Mouse (Mus musculus) heart, embryonic 16.5 days (tissue): ENCODE results near the gene Olfr1132. TPM values are rescaled to one million over a fixed set of nuclear protein-coding genes. Genes with fewer than 3 reads are reported as not detected.
"Not testable (repeated sequence)": the region's sequence is repeated elsewhere in the genome, so short reads cannot be mapped to it uniquely, and the experiment has no call there.

Source experiments
- ATAC-seq: fragments of 200-750 bp; cut with Nextera tagmentation; replicated peaks from 2 replicates; pipeline ENCODE4 v1.8.0; 2017; ENCODE audit warnings: moderate number of reproducible peaks; ENCODE audit not compliant: insufficient read depth, low FRiP score; ENCODE audit errors: extremely low read depth
- H3K27ac ChIP-seq: fragments of 300-500 bp; sonication (generic); 2 replicates; pipeline ENCODE4 v1.5.1; 2014; ENCODE audit warnings: mild to moderate bottlenecking, low read length, control low read depth, moderate library complexity
- H3K27me3 ChIP-seq: fragments of 300-500 bp; sonication (generic); 2 replicates; pipeline ENCODE4 v1.6.1; 2014; ENCODE audit warnings: low read length, mixed read lengths; ENCODE audit not compliant: control insufficient read depth, insufficient read depth
- H3K36me3 ChIP-seq: fragments of 300-500 bp; sonication (generic); 2 replicates; pipeline ENCODE4 v1.6.1; 2014; ENCODE audit not compliant: control insufficient read depth, insufficient read depth
- H3K4me1 ChIP-seq: fragments of 300-500 bp; sonication (generic); 2 replicates; pipeline ENCODE4 v1.6.1; 2014; ENCODE audit warnings: low read length, mixed read lengths; ENCODE audit not compliant: control insufficient read depth, insufficient read depth
- H3K4me2 ChIP-seq: fragments of 300-500 bp; sonication (generic); 2 replicates; pipeline ENCODE4 v1.6.1; 2014; ENCODE audit warnings: low read depth, mild to moderate bottlenecking, control low read depth, low read length
- H3K4me3 ChIP-seq: fragments of 300-500 bp; sonication (generic); 2 replicates; pipeline ENCODE4 v1.5.1; 2014; ENCODE audit warnings: mild to moderate bottlenecking, control low read depth, low read length
- H3K9ac ChIP-seq: fragments of 300-500 bp; sonication (generic); 2 replicates; pipeline ENCODE4 v1.6.1; 2014; ENCODE audit warnings: low read length, control low read depth
- H3K9me3 ChIP-seq: fragments of 300-500 bp; sonication (generic); replicated peaks from 2 replicates; pipeline ENCODE4 v1.6.1; 2016; ENCODE audit warnings: low read length; ENCODE audit not compliant: control insufficient read depth
- WGBS: fragments of 180-500 bp; shearing (Covaris S2); extraction: QIAGEN DNeasy Blood & Tissue Kit; methylation state at CpG from one replicate; pipeline ENCODE4 v1.1.7; 2014; 5-methylcytosine and 5-hydroxymethylcytosine counted together
- polyA plus RNA-seq: library from polyadenylated mRNA; unstranded; fragments of >200 nt; fragmentation: Nextera tagmentation; extraction: Ambion mirVana; gene quantifications from 2 replicates; pipeline ENCODE4 v1.2.1, GENCODE M21; 2015

Olfr1132 gene
- polyA plus RNA-seq, result not detected in 2 replicates

DNA sequence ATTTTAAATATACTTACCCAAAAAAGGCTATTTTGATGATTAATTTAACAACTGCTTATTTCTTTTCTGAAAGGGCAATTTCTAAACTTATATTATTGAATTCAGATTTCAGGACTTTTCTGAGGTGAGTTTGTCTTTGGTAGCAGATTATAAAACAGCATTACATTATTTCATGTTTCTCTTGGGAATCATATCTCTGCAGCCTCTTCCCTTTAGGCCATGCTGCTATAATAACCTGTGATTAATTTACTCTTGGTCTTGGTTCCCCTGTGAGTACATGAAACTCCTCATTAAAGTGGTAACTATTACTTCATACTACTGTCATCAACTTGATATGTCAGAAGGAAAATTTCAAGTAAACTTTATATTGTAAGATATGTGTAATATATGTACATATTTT lies at the start of gene Olfr1132:
Olfr1132 (minus strand) TSS at position 101 of the 400 bp plus-strand sequence.
- Histone ChIP-seq H3K4me1 (no peaks in the 10 kb centered on the region), H3K9ac (no peak within 1 kb of the TSS), H3K9me3 (no peaks in the 10 kb centered on the region), H3K27me3 (no peaks in the 10 kb centered on the region), H3K4me2 (no peak within 1 kb of the TSS), H3K36me3 (no peaks in the 10 kb centered on the region), H3K27ac (no peak within 1 kb of the TSS), H3K4me3 (no peak within 1 kb of the TSS)
- ATAC-seq, result no peak

DNA sequence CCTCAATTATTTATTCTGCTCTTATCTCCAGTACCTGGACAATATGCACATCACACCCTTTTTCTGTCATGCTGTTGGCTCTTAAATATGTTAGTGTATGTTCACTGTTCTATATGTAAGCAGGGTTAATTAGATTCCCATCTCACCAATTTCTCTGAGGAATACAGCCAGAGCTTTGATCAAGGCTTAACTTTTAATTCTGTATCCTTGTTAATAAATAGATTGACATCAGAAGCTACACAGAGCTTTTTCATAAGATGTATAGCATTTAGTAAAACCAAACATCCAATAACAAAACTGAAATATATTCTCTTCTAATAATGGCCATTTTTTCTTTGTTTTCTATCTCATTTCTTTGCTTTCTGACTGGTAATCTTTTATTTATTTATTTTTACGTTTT lies 36.2 kb upstream of the Olfr1132 start, which contains the start of gene Olfr1135:
Olfr1135 (minus strand) TSS at position 101 of the 400 bp plus-strand sequence.
- no peaks in the 10 kb centered on the region for H3K27me3 ChIP-seq
- WGBS, result 9% methylated on average over 1 of the region's 1 CpGs
- H3K9ac ChIP-seq, result no peak within 1 kb of the TSS
- no peaks in the 10 kb centered on the region for H3K36me3 ChIP-seq
- H3K9me3 ChIP-seq, result no peaks in the 10 kb centered on the region
- H3K27ac ChIP-seq, result no peak within 1 kb of the TSS
- no peak for ATAC-seq
- H3K4me1 ChIP-seq, result no peaks in the 10 kb centered on the region
- H3K4me2 ChIP-seq, result no peak within 1 kb of the TSS
- H3K4me3 ChIP-seq, result no peak within 1 kb of the TSS

DNA sequence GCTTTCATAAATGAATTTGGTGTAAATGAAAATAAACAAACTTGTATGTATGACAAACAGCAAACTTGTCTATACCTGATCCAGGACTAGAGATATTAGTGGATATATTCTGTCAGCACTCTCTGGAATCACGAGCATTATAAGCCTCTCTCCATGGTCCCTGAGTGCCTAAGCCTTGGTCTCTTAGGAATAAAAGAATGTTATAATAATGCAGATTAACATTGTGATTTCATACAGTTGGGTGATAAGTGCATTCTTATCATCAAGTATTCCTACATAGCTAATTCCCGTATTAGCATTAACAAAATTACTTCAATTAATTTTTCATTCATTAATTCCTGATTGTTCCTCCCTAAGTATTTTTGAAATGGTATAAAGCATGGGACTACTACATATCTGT lies 21.0 kb upstream of the Olfr1132 start, which contains the start of gene Olfr1134:
Olfr1134 (minus strand) TSS at position 101 of the 400 bp plus-strand sequence.
- H3K27ac ChIP-seq, result no peak within 1 kb of the TSS
- no peak within 1 kb of the TSS for H3K4me2 ChIP-seq
- no peaks in the 10 kb centered on the region for H3K27me3 ChIP-seq
- H3K9me3 ChIP-seq, result no peaks in the 10 kb centered on the region
- H3K4me1 ChIP-seq, result no peaks in the 10 kb centered on the region
- WGBS, result 75% methylated on average over 2 of the region's 2 CpGs
- no peak for ATAC-seq
- no peak within 1 kb of the TSS for H3K4me3 ChIP-seq
- no peak within 1 kb of the TSS for H3K9ac ChIP-seq
- H3K36me3 ChIP-seq, result no peaks in the 10 kb centered on the region

DNA sequence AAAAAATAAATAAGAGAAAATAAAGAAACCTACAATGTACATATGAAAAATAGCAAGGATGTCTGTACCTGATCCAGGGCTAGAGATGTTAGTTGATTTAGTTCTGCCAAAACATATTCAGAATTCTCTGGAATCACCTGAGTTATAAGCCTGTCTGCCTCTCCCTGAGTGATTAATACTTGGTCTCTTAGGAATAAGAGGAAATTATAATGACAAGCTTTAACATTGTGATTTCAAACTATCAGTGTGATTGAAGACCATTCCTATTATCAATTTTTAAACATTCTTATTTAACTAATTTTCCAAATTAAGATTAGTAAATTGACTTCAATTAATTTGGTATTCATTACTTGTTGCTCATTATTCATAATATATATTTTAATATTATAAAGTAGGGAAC lies 9.9 kb upstream of the Olfr1132 start, which contains the start of gene Olfr1133:
Olfr1133 (minus strand) TSS at position 101 of the 400 bp plus-strand sequence.
- H3K4me3 ChIP-seq, result no peak within 1 kb of the TSS
- no peaks in the 10 kb centered on the region for H3K9me3 ChIP-seq
- H3K27me3 ChIP-seq, result no peaks in the 10 kb centered on the region
- H3K9ac ChIP-seq, result no peak within 1 kb of the TSS
- H3K4me1 ChIP-seq, result no peaks in the 10 kb centered on the region
- H3K27ac ChIP-seq, result no peak within 1 kb of the TSS
- no peak within 1 kb of the TSS for H3K4me2 ChIP-seq
- no peak for ATAC-seq
- H3K36me3 ChIP-seq, result no peaks in the 10 kb centered on the region

DNA sequence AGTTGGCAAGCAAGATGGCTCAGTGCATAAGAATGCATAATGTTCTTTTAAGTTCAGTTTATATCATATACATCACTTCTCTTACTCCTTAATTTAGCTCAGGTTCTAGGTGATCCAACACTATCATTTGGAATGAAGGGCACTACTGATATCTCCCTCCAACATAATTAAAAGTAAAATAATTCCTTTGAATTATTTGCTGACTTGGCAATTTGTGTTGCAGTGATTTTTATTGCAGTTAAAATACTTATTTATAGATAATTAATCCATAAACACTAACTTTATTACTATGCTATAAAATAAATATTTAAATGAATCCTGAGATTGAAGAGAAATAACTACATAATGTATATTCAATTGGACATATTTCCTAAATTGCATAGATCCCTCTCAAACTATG lies 5.1 kb upstream of the Olfr1132 start:
- Histone ChIP-seq H3K27ac (no peak overlapping the region), H3K4me3 (no peak overlapping the region), H3K4me2 (no peak overlapping the region), H3K27me3 (no peaks in the 10 kb centered on the region), H3K9ac (no peak overlapping the region), H3K4me1 (no peaks in the 10 kb centered on the region), H3K36me3 (no peaks in the 10 kb centered on the region), H3K9me3 (no peaks in the 10 kb centered on the region)
- no peak for ATAC-seq

DNA sequence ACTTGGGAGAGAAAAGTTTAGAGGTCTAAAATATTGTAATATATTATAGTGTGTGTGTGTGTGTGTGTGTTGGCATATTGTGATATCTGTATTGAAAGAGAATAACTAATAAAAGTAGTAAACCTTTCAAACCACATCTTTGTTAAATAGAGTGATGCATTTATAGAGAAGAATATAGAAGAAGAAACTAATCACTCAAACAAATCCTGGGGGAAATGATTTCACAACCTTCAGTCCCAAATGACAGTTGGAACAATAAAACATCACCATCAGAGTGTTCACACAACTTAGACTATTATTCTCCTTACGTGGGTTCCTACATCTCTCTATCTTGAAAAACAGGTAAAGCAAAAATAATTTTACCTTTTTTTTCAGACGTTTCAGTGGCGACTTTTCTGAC lies 10.5 kb downstream of the Olfr1132 start, which contains the start of gene Olfr1131:
Olfr1131 (plus strand) TSS at position 301 of the 400 bp plus-strand sequence.
- Histone ChIP-seq H3K4me3 (no peak within 1 kb of the TSS), H3K36me3 (no peaks in the 10 kb centered on the region), H3K27ac (no peak within 1 kb of the TSS), H3K9ac (no peak within 1 kb of the TSS), H3K4me1 (no peaks in the 10 kb centered on the region), H3K27me3 (no peaks in the 10 kb centered on the region), H3K9me3 (no peaks in the 10 kb centered on the region), H3K4me2 (no peak within 1 kb of the TSS)
- ATAC-seq, result no peak
- 62% methylated on average over 3 of the region's 3 CpGs for WGBS

DNA sequence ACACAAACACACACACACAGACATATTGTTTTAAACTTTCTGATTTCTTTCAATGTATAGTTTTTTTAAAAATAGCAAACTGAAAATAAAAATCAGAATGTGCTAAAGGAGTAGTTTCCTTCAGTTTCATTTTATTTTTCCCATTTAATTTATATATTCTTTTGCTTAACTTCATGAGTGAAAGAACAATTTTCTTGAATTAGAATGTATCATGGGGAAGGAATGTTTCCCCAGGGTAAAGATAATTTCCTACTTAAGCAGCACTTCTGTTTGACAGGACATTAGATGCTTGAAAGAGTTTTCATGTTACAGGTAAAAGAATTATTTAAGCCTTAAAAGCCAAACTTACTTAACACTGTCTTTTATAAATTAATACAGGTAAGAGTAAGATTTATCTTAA lies 31.4 kb downstream of the Olfr1132 start, which contains the start of gene Olfr1130:
Olfr1130 (plus strand) TSS at position 301 of the 400 bp plus-strand sequence.
- not testable (repeated sequence) for H3K36me3 ChIP-seq, H3K27me3 ChIP-seq, H3K4me3 ChIP-seq, H3K4me2 ChIP-seq, H3K9me3 ChIP-seq, H3K27ac ChIP-seq, H3K4me1 ChIP-seq, H3K9ac ChIP-seq, ATAC-seq

Other genes with a start within 250 kb of the Olfr1132 start
- not detected in 2 replicates for gene Olfr1123, start 220.9 kb downstream of the Olfr1132 start, polyA plus RNA-seq
- not detected in 2 replicates for gene Olfr1124, start 207.3 kb downstream of the Olfr1132 start, polyA plus RNA-seq
- gene Olfr1126, start 183.6 kb downstream of the Olfr1132 start, polyA plus RNA-seq, result not detected in 2 replicates
- gene Pramel7, start 140.4 kb downstream of the Olfr1132 start, polyA plus RNA-seq, result not detected in 2 replicates
- not detected in 2 replicates for gene Pramel6, start 131.0 kb downstream of the Olfr1132 start, polyA plus RNA-seq
- gene Olfr153, start 105.7 kb downstream of the Olfr1132 start, polyA plus RNA-seq, result not detected in 2 replicates
- not detected in 2 replicates for gene Olfr1128, start 92.0 kb downstream of the Olfr1132 start, polyA plus RNA-seq
- not detected in 2 replicates for gene Olfr1129, start 63.6 kb downstream of the Olfr1132 start, polyA plus RNA-seq
- gene Olfr1130, start 31.3 kb downstream of the Olfr1132 start, polyA plus RNA-seq, result not detected in 2 replicates
- not detected in 2 replicates for gene Olfr1131, start 10.4 kb downstream of the Olfr1132 start, polyA plus RNA-seq
- gene Olfr1133, start 9.8 kb upstream of the Olfr1132 start, polyA plus RNA-seq, result not detected in 2 replicates
- gene Olfr1134, start 20.9 kb upstream of the Olfr1132 start, polyA plus RNA-seq, result not detected in 2 replicates
- not detected in 2 replicates for gene Olfr1135, start 36.1 kb upstream of the Olfr1132 start, polyA plus RNA-seq
- gene Olfr1136, start 56.4 kb upstream of the Olfr1132 start, polyA plus RNA-seq, result not detected in 2 replicates
- gene Olfr1137, start 75.6 kb upstream of the Olfr1132 start, polyA plus RNA-seq, result not detected in 2 replicates
- not detected in 2 replicates for gene Olfr1138, start 102.4 kb upstream of the Olfr1132 start, polyA plus RNA-seq
- gene Olfr1140, start 106.2 kb upstream of the Olfr1132 start, polyA plus RNA-seq, result not detected in 2 replicates
- not detected in 2 replicates for gene Olfr1141, start 116.5 kb upstream of the Olfr1132 start, polyA plus RNA-seq
- not detected in 2 replicates for gene Olfr152, start 141.9 kb upstream of the Olfr1132 start, polyA plus RNA-seq
- gene Olfr1143, start 163.1 kb upstream of the Olfr1132 start, polyA plus RNA-seq, result not detected in 2 replicates
- not detected in 2 replicates for gene Olfr1145, start 172.3 kb upstream of the Olfr1132 start, polyA plus RNA-seq
- gene Olfr1148, start 193.0 kb upstream of the Olfr1132 start, polyA plus RNA-seq, result not detected in 2 replicates
- not detected in 2 replicates for gene Olfr1150-ps1, start 206.5 kb upstream of the Olfr1132 start, polyA plus RNA-seq
- gene Olfr1151, start 218.3 kb upstream of the Olfr1132 start, polyA plus RNA-seq, result not detected in 2 replicates
- gene Olfr1152, start 229.0 kb upstream of the Olfr1132 start, polyA plus RNA-seq, result not detected in 2 replicates